Mouse (Mus musculus) erythroblast, embryonic 14.5 days (primary cell): ENCODE measurements around the gene Ms4a12.

Experiments used
- GATA1 ChIP-seq: IDR thresholded peaks from 2 replicates; pipeline ENCODE4 v1.6.1; 2012; ENCODE audit warnings: low read length, inconsistent platforms, mixed read lengths
- TAL1 ChIP-seq: IDR thresholded peaks from 3 replicates; pipeline ENCODE4 v1.6.1; 2012; ENCODE audit warnings: low read length, inconsistent platforms, mixed read lengths

DNA sequence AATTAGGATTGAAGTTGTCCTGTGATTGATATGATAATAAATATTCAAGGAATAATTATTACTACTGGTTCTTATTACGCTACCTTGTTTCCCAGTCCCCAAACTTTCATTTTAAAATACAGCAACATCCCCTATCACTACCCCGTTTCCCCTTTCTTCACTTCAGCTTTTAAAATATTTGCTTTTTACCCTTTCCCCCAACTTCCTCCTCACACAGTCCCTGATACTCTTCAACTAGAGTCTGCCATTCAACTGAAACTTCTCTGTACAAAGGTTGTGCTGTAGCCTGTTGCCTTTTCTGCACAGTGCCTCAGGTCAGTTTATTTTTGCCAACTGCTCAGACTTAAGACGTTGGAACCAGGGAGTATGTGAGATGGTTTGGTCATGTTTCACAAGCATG, 31.3 kb upstream of the Ms4a12 start:
- TF ChIP-seq GATA1 = no peak
- no peak for TF ChIP-seq TAL1
